Comparison of ENCODE assay signal across 9 mouse cellular contexts in the genomic region with DNA sequence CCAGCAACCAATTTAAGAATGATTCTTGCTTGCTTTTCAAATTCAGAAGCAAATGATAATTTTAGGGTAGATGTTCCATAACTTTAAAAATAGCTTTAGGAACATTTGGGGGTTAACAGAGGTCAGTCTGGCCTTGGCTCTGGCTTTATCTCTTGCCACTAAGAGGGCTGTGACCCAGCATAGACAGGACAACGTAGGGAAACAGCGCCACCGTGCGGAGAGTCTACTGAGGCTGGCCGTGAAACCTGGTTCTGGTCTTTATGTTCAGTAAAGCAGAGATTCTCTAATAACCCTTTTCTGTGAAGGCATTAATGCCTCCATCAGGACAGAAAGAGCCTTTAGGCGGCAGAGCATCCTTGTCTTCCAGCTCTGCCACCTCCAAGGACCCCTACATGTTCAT. TPM values are rescaled to one million over a fixed set of nuclear protein-coding genes. Genes with fewer than 3 reads are reported as not detected.
A peak's percentile ranks its signal among the peaks of the same experiment; 100 is the strongest.
DNase-seq lines count a peak whose midpoint lies in the region; ATAC-seq and TF ChIP-seq lines count a peak whose summit lies in the region.
"Had no signal": no experiment of that assay in that cellular context is flagged by ENCODE, and none has a peak within 500 bp of the region (broad histone marks: within the 10 kb centered on the region; RNA-seq: fewer than 3 reads in every experiment).

No protein-coding gene starts in this region.

- no peak overlapping the region for H3K4me3 ChIP-seq in embryonic fibroblast, embryonic 13.5 days (ENCODE audit: insufficient read depth, low read length)
- no peak overlapping the region for H3K4me3 ChIP-seq in macrophage (ENCODE audit: inconsistent target)
- H3K4me3 ChIP-seq: myocyte had no signal

- H3K27ac ChIP-seq in embryonic fibroblast, embryonic 13.5 days (ENCODE audit: insufficient read depth, low read length) = no peak overlapping the region
- peak overlapping the region; percentile 15; the same call in 1 of the 2 replicates for H3K27ac ChIP-seq in macrophage

- H3K36me3 ChIP-seq in macrophage (ENCODE audit: inconsistent target) = no peaks in the 10 kb centered on the region

- no peak for ATAC-seq in CD4-positive, CD25-positive, alpha-beta regulatory T cell, adult 4 months

- 0% methylated on average over 6 of the region's 6 CpGs for WGBS in macrophage (ENCODE audit: missing documents)

- TF ChIP-seq POLR2A in embryonic fibroblast, embryonic 13.5 days (IDR thresholded peaks at IDR 0.05; ENCODE audit: low read depth, low read length) = no peak

- no peaks in the 10 kb centered on the region for H3K79me2 ChIP-seq in macrophage (ENCODE audit: inconsistent target)

- H3K4me1 ChIP-seq in embryonic fibroblast, embryonic 13.5 days (ENCODE audit: control insufficient read depth, insufficient read depth, low read length) = no peaks in the 10 kb centered on the region; the same call in 1 of the 2 replicates

- peak; percentile 88; the same call in 1 of the 2 replicates for TF ChIP-seq CTCF in embryonic fibroblast, embryonic 13.5 days (IDR thresholded peaks at IDR 0.05; ENCODE audit: borderline replicate concordance, insufficient read depth, low read length)

- peak; percentile 88 for DNase-seq in CD4-positive, CD25-positive, alpha-beta regulatory T cell, adult 2 months (ENCODE audit: low read depth, low spot score)
- DNase-seq in adrenal gland, postnatal 36 days = peak; percentile 88 to 89
- DNase-seq in heart, postnatal 4 days = peak; percentile 92
- DNase-seq in layer of hippocampus, postnatal 36 days = peak; percentile 59 to 65
- DNase-seq in spleen, adult 18-20 months = peak; percentile 73 to 90

RNA-seq across cellular contexts. Expression of a gene that starts 9.3 kb away (rescaled TPM):
- polyA plus RNA-seq in CD4-positive, CD25-positive, alpha-beta regulatory T cell, adult 4 months (2017; shearing (Covaris generic)) = not detected
- 1 to 10 TPM; 2.7 to 6.0 TPM for total RNA-seq in adrenal gland, postnatal 36 days (2021)
- 0.32 and 2.2 TPM in 2 replicates for polyA plus RNA-seq in embryonic fibroblast, embryonic 13.5 days (2011; ENCODE audit: insufficient read length, low read depth, missing spikeins)
- 1 to 10 TPM; 1.4 to 2.1 TPM for total RNA-seq in heart, postnatal 4 days (2021)
- 1 to 10 TPM; 8.8 to 9.6 TPM for total RNA-seq in layer of hippocampus, postnatal 36 days (2021)
- 100 to 1,000 TPM in 14 of 26 experiments, 10 to 100 TPM in 12; 29.1 to 515 (median 123) TPM for total RNA-seq in macrophage (2018; cell fraction: chromatin; rRNA removed)
- 1,000 to 10,000 TPM in 13 of 26 experiments, 100 to 1,000 TPM in 13; 304 to 1,510 (median 741) TPM for total RNA-seq in macrophage (2018; cell fraction: cytosol; rRNA removed)
- 1,000 to 10,000 TPM in 6 of 26 experiments, 100 to 1,000 TPM in 20; 159 to 1,349 (median 465) TPM for total RNA-seq in macrophage (2018; cell fraction: nucleus; rRNA removed)
- polyA plus RNA-seq in macrophage (2018) = 965 to 1,222 TPM (median 1,131 TPM) in 3 replicates

RNA-seq across cellular contexts. Expression of a gene that starts 20.9 kb away (rescaled TPM):
- 1 to 10 TPM; 1.8 to 2.5 TPM for polyA plus RNA-seq in CD4-positive, CD25-positive, alpha-beta regulatory T cell, adult 4 months (2017; shearing (Covaris generic))
- under 1 TPM; 0.13 to 0.23 TPM for total RNA-seq in adrenal gland, postnatal 36 days (2021)
- 0.19 TPM in 1 of 2 replicates, not detected in the other for polyA plus RNA-seq in embryonic fibroblast, embryonic 13.5 days (2011; ENCODE audit: insufficient read length, low read depth, missing spikeins)
- total RNA-seq in heart, postnatal 4 days (2021) = under 1 TPM; 0.10 to 0.25 TPM
- total RNA-seq in layer of hippocampus, postnatal 36 days (2021) = under 1 TPM in 1 of 2 experiments, not detected in 1; 0.22 TPM
- 100 to 1,000 TPM in 1 of 26 experiments, 10 to 100 TPM in 23, 1 to 10 TPM in 2; 5.0 to 104 (median 38.2) TPM for total RNA-seq in macrophage (2018; cell fraction: chromatin; rRNA removed)
- 10 to 100 TPM in 25 of 26 experiments, 1 to 10 TPM in 1; 8.4 to 75.4 (median 35.8) TPM for total RNA-seq in macrophage (2018; cell fraction: cytosol; rRNA removed)
- 100 to 1,000 TPM in 6 of 26 experiments, 10 to 100 TPM in 20; 14.3 to 189 (median 63.5) TPM for total RNA-seq in macrophage (2018; cell fraction: nucleus; rRNA removed)
- 36.0 to 70.3 TPM (median 51.1 TPM) in 3 replicates for polyA plus RNA-seq in macrophage (2018)
- polyA plus RNA-seq: myocyte had no signal

RNA-seq across cellular contexts. Expression of a gene that starts 22.9 kb away (rescaled TPM):
- polyA plus RNA-seq in CD4-positive, CD25-positive, alpha-beta regulatory T cell, adult 4 months (2017; shearing (Covaris generic)) = not detected
- under 1 TPM in 1 of 2 experiments, not detected in 1; 0.33 TPM for total RNA-seq in adrenal gland, postnatal 36 days (2021)
- not detected in 2 replicates for polyA plus RNA-seq in embryonic fibroblast, embryonic 13.5 days (2011; ENCODE audit: insufficient read length, low read depth, missing spikeins)
- total RNA-seq in heart, postnatal 4 days (2021) = under 1 TPM; 0.20 to 0.31 TPM
- total RNA-seq in layer of hippocampus, postnatal 36 days (2021) = not detected
- total RNA-seq in macrophage (2018; cell fraction: chromatin; rRNA removed) = 10 to 100 TPM in 21 of 26 experiments, 1 to 10 TPM in 5; 2.8 to 59.7 (median 18.2) TPM
- 1 to 10 TPM in 3 of 26 experiments, under 1 TPM in 20, not detected in 3; 0.18 to 2.1 (median 0.56) TPM for total RNA-seq in macrophage (2018; cell fraction: cytosol; rRNA removed)
- total RNA-seq in macrophage (2018; cell fraction: nucleus; rRNA removed) = 10 to 100 TPM in 14 of 26 experiments, 1 to 10 TPM in 12; 1.4 to 39.3 (median 13.3) TPM
- 2.0 to 2.7 TPM (median 2.4 TPM) in 3 replicates for polyA plus RNA-seq in macrophage (2018)

RNA-seq across cellular contexts. Expression of a gene that starts 37.6 kb away (rescaled TPM):
- 10 to 100 TPM; 13.2 to 16.8 TPM for polyA plus RNA-seq in CD4-positive, CD25-positive, alpha-beta regulatory T cell, adult 4 months (2017; shearing (Covaris generic))
- total RNA-seq in adrenal gland, postnatal 36 days (2021) = under 1 TPM; 0.23 to 0.46 TPM
- polyA plus RNA-seq in embryonic fibroblast, embryonic 13.5 days (2011; ENCODE audit: insufficient read length, low read depth, missing spikeins) = not detected in 2 replicates
- under 1 TPM; 0.19 to 0.25 TPM for total RNA-seq in heart, postnatal 4 days (2021)
- under 1 TPM; 0.28 to 0.30 TPM for total RNA-seq in layer of hippocampus, postnatal 36 days (2021)
- total RNA-seq in macrophage (2018; cell fraction: chromatin; rRNA removed) = 10 to 100 TPM in 8 of 26 experiments, 1 to 10 TPM in 18; 1.0 to 22.0 (median 6.9) TPM
- 10 to 100 TPM in 22 of 26 experiments, 1 to 10 TPM in 4; 7.6 to 58.7 (median 25.9) TPM for total RNA-seq in macrophage (2018; cell fraction: cytosol; rRNA removed)
- total RNA-seq in macrophage (2018; cell fraction: nucleus; rRNA removed) = 10 to 100 TPM in 18 of 26 experiments, 1 to 10 TPM in 8; 5.2 to 57.1 (median 22.5) TPM
- polyA plus RNA-seq in macrophage (2018) = 10.8 to 16.6 TPM (median 14.5 TPM) in 3 replicates
- polyA plus RNA-seq: myocyte had no signal
